Mouse (Mus musculus) CH12.LX (cell line): ENCODE results near the gene Ttc38. TPM values are rescaled to one million over a fixed set of nuclear protein-coding genes. Genes with fewer than 3 reads are reported as not detected.

Experiments used
- DNase-seq: peaks from one replicate; pipeline ENCODE4 v3.0.0-alpha.2; 2013; ENCODE audit errors: extremely low read depth
- H3K27ac ChIP-seq: 2 replicates; pipeline ENCODE4 v1.5.1; 2012; ENCODE audit warnings: low read depth, mild to moderate bottlenecking, control low read depth, moderate library complexity; ENCODE audit not compliant: insufficient read depth
- H3K27me3 ChIP-seq: replicated peaks from 2 replicates; pipeline ENCODE3; 2012; ENCODE audit warnings: inconsistent platforms
- H3K36me3 ChIP-seq, 2 experiments: replicated peaks in 1 of 2; 2 replicates each; pipeline versions ENCODE3 to v1.6.1; 2012; ENCODE audit warnings: inconsistent platforms in 1 of 2, low read length in 1 of 2, mild to moderate bottlenecking in 1 of 2, mixed read lengths in 1 of 2, moderate library complexity in 1 of 2; ENCODE audit not compliant: control insufficient read depth in 1 of 2, insufficient read depth in 1 of 2
- H3K4me1 ChIP-seq, 2 experiments: 2 replicates each; pipeline ENCODE4 v1.6.1; 2012; ENCODE audit warnings: inconsistent platforms in 1 of 2, moderate library complexity in 1 of 2; ENCODE audit not compliant: insufficient read depth in 2 of 2, control insufficient read depth in 1 of 2
- H3K4me2 ChIP-seq: 2 replicates; pipeline ENCODE4 v1.6.1; 2012; ENCODE audit warnings: low read depth, mild to moderate bottlenecking, control low read depth; ENCODE audit not compliant: poor library complexity, insufficient read depth, severe bottlenecking
- H3K4me3 ChIP-seq, 3 experiments: fragments of 150-350 bp in 1 of 3; sonication (generic) in 1 of 3; replicated peaks in 1 of 3; 2 replicates each; pipeline versions ENCODE3 to v1.5.1; 2011 to 2012; ENCODE audit warnings: low read depth in 2 of 3, low read length in 2 of 3, mild to moderate bottlenecking in 2 of 3, moderate library complexity in 2 of 3, control low read depth in 1 of 3, improper control_type of control experiment in 1 of 3, inconsistent platforms in 1 of 3, mixed read lengths in 1 of 3; ENCODE audit not compliant: poor library complexity in 1 of 3
- H3K79me2 ChIP-seq: replicated peaks from 2 replicates; pipeline ENCODE4 v1.6.1; 2012; ENCODE audit warnings: mild to moderate bottlenecking, moderate library complexity; ENCODE audit not compliant: control insufficient read depth, poor library complexity, insufficient read depth, severe bottlenecking; ENCODE audit errors: extremely low read depth
- H3K9ac ChIP-seq: 2 replicates; pipeline ENCODE4 v1.6.1; 2012; ENCODE audit warnings: low read depth, mild to moderate bottlenecking, control low read depth, moderate library complexity; ENCODE audit not compliant: insufficient read depth
- H3K9me3 ChIP-seq: replicated peaks from 2 replicates; pipeline ENCODE3; 2012; ENCODE audit warnings: low read length, inconsistent platforms, mixed read lengths
- BHLHE40 ChIP-seq: IDR thresholded peaks from 2 replicates; pipeline ENCODE4 v1.6.1; 2011; ENCODE audit warnings: mild to moderate bottlenecking, low read depth, low read length, improper control_type of control experiment
- CTCF ChIP-seq, 2 experiments: IDR thresholded peaks in 1 of 2; conservative IDR thresholded peaks in 1 of 2; 2 replicates each; pipeline ENCODE4 v1.5.1; 2011 to 2012; ENCODE audit warnings: low read depth in 2 of 2, low read length in 2 of 2, improper control_type of control experiment in 1 of 2, inconsistent platforms in 1 of 2, mild to moderate bottlenecking in 1 of 2, moderate library complexity in 1 of 2
- ETS1 ChIP-seq: conservative IDR thresholded peaks from 2 replicates; pipeline ENCODE4 v1.6.1; 2012; ENCODE audit warnings: low read depth, mild to moderate bottlenecking, inconsistent platforms, low read length, improper control_type of control experiment, moderate library complexity
- HCFC1 ChIP-seq: IDR thresholded peaks from 2 replicates; pipeline ENCODE4 v1.6.1; 2012; ENCODE audit warnings: low read depth, mild to moderate bottlenecking, inconsistent platforms, low read length, improper control_type of control experiment
- JUN ChIP-seq: IDR thresholded peaks from 2 replicates; pipeline ENCODE4 v1.6.1; 2011; ENCODE audit warnings: low read depth, mild to moderate bottlenecking, low read length, improper control_type of control experiment, moderate library complexity; ENCODE audit not compliant: insufficient read depth
- KAT2A ChIP-seq: IDR thresholded peaks from 2 replicates; pipeline ENCODE4 v1.6.1; 2012; ENCODE audit warnings: low read length, improper control_type of control experiment, inconsistent platforms; ENCODE audit not compliant: insufficient replicate concordance
- MAFK ChIP-seq: IDR thresholded peaks from 2 replicates; pipeline ENCODE4 v1.6.1; 2011; ENCODE audit warnings: low read length, improper control_type of control experiment; ENCODE audit not compliant: insufficient replicate concordance
- MAX ChIP-seq: IDR thresholded peaks from 2 replicates; pipeline ENCODE4 v1.6.1; 2011; ENCODE audit warnings: low read length, improper control_type of control experiment
- MAZ ChIP-seq: IDR thresholded peaks from 2 replicates; pipeline ENCODE4 v1.6.1; 2012; ENCODE audit warnings: low read depth, mild to moderate bottlenecking, inconsistent platforms, low read length, improper control_type of control experiment, moderate library complexity
- MEF2A ChIP-seq: IDR thresholded peaks from 2 replicates; pipeline ENCODE4 v1.6.1; 2014; ENCODE audit warnings: low read depth, mild to moderate bottlenecking, inconsistent platforms, low read length, improper control_type of control experiment, borderline replicate concordance
- MYC ChIP-seq: IDR thresholded peaks from 2 replicates; pipeline ENCODE4 v1.6.1; 2011; ENCODE audit warnings: low read depth, mild to moderate bottlenecking, improper control_type of control experiment, low read length
- POLR2A ChIP-seq: IDR thresholded peaks from 2 replicates; pipeline ENCODE4 v1.6.1; 2011; ENCODE audit warnings: low read depth, mild to moderate bottlenecking, improper control_type of control experiment, low read length
- SIN3A ChIP-seq: IDR thresholded peaks from 2 replicates; pipeline ENCODE4 v1.6.1; 2012; ENCODE audit warnings: low read length, improper control_type of control experiment, inconsistent platforms
- UBTF ChIP-seq: IDR thresholded peaks from 2 replicates; pipeline ENCODE4 v1.6.1; 2012; ENCODE audit warnings: low read depth, mild to moderate bottlenecking, inconsistent platforms, low read length, improper control_type of control experiment, moderate library complexity
- USF1 ChIP-seq: IDR thresholded peaks from 2 replicates; pipeline ENCODE4 v1.6.1; 2014; ENCODE audit warnings: low read depth, mild to moderate bottlenecking, inconsistent platforms, low read length, improper control_type of control experiment
- ZMIZ1 ChIP-seq: IDR thresholded peaks from 2 replicates; pipeline ENCODE4 v1.6.1; 2012; ENCODE audit warnings: low read depth, mild to moderate bottlenecking, inconsistent platforms, low read length, improper control_type of control experiment
- ZNF384 ChIP-seq: IDR thresholded peaks from 2 replicates; pipeline ENCODE4 v1.6.1; 2012; ENCODE audit warnings: low read depth, low read length, improper control_type of control experiment, inconsistent platforms
- dilution Hi-C: fragments of 300-500 bp; cut with MboI; formaldehyde crosslinking; loops from 2 replicates; pipeline ENCODE4 v1.14.3; 2020; ENCODE audit warnings: low sequenced_read_pairs; ENCODE audit not compliant: extremely low pct_unique_long_range_greater_than_20kb, extremely low pct_ligation_motif_present
- in situ Hi-C: fragments of 300-500 bp; cut with MboI; formaldehyde crosslinking; loops from 3 replicates; pipeline ENCODE4 v1.14.3; 2019; ENCODE audit warnings: low sequenced_read_pairs, low pct_ligation_motif_present, low pct_unique_long_range_greater_than_20kb, mixed read lengths
- polyA plus RNA-seq: library from polyadenylated mRNA; unstranded; fragments of >175 nt; gene quantifications from 2 replicates; pipeline ENCODE4 v1.2.1, GENCODE M21; 2012; ENCODE audit warnings: low read depth; ENCODE audit not compliant: insufficient read length
- total RNA-seq, 2 experiments: library from RNA; depleted of rRNA; stranded (reverse); fragments of 300-350 nt in 1 of 2; fragments of >200 nt in 1 of 2; gene quantifications; 2 replicates each; pipeline ENCODE4 v1.2.3; 2012 to 2014

Ttc38 gene
- total and polyA plus RNA-seq, 3 experiments, result 5.1 to 5.8 (median 5.1) TPM

- Histone ChIP-seq H3K9me3 (no peaks in the 10 kb centered on the region), H3K27ac (no peak overlapping the region), H3K4me1 (peaks cover 6 to 21% of the 10 kb centered on the region in 2 experiments), H3K36me3 (peaks cover 0 to 15% of the 10 kb centered on the region in 2 experiments), H3K79me2 (no peaks in the 10 kb centered on the region), H3K27me3 (peaks cover 2% of the 10 kb centered on the region), H3K4me3 (no peak overlapping the region), H3K4me2 (no peak overlapping the region), H3K9ac (no peak overlapping the region)
- TF ChIP-seq UBTF (no peak), SIN3A (no peak), MAZ (no peak), KAT2A (no peak)
- in situ Hi-C loops (no loop called here), dilution Hi-C loops (no loop called here)
- DNase-seq, result no peak
These were observed 29.2 kb upstream of the Ttc38 start for GRCm38 (mm10) chr15:85802931-85803330.

GRCm38 (mm10) chr15:85806886-85807285, 25.2 kb upstream of the Ttc38 start:
- Histone ChIP-seq H3K4me1 (peaks cover 10 to 45% of the 10 kb centered on the region in 2 experiments), H3K9me3 (no peaks in the 10 kb centered on the region), H3K4me3 (no peak overlapping the region), H3K79me2 (no peaks in the 10 kb centered on the region), H3K36me3 (peaks cover 0 to 29% of the 10 kb centered on the region in 2 experiments), H3K27me3 (peaks cover 2% of the 10 kb centered on the region), H3K9ac (no peak overlapping the region), H3K27ac (no peak overlapping the region), H3K4me2 (no peak overlapping the region)
- DNase-seq, result no peak
- TF ChIP-seq JUN (no peak), HCFC1 (no peak)
- in situ Hi-C loops (no loop called here), dilution Hi-C loops (no loop called here)

- Histone ChIP-seq H3K36me3 (peaks cover 0 to 29% of the 10 kb centered on the region in 2 experiments), H3K9ac (no peak overlapping the region), H3K4me3 (no peak overlapping the region), H3K27ac (no peak overlapping the region), H3K9me3 (no peaks in the 10 kb centered on the region), H3K27me3 (peaks cover 2% of the 10 kb centered on the region), H3K79me2 (no peaks in the 10 kb centered on the region), H3K4me2 (no peak overlapping the region)
- in situ Hi-C loops, result no loop called here
- dilution Hi-C loops, result no loop called here
- TF ChIP-seq MAFK, result no peak
- TF ChIP-seq HCFC1, result no peak
- no peak for TF ChIP-seq ZMIZ1
- TF ChIP-seq MAX, result no peak
- no peak for TF ChIP-seq KAT2A
- TF ChIP-seq JUN, result no peak
- TF ChIP-seq BHLHE40, result no peak
- no peak for TF ChIP-seq CTCF (conservative IDR thresholded peaks at IDR 0.05 in 1 of 2, IDR thresholded peaks at IDR 0.05 in 1 of 2; ENCODE audit: low read depth in 2 of 2, low read length in 2 of 2)
- no peak for TF ChIP-seq MYC
- TF ChIP-seq USF1, result no peak
- TF ChIP-seq MEF2A, result no peak
- TF ChIP-seq ZNF384, result no peak
- no peak for TF ChIP-seq ETS1
- no peak for TF ChIP-seq POLR2A
- TF ChIP-seq, all 38 proteins: peak for 0
- H3K4me1 ChIP-seq, result peaks cover 10 to 49% of the 10 kb centered on the region in 2 experiments
- DNase-seq, result no peak
These were observed 24.7 kb upstream of the Ttc38 start for GRCm38 (mm10) chr15:85807404-85807803.
